Comparison of ENCODE assay signal across 14 mouse cellular contexts in the genomic region with DNA sequence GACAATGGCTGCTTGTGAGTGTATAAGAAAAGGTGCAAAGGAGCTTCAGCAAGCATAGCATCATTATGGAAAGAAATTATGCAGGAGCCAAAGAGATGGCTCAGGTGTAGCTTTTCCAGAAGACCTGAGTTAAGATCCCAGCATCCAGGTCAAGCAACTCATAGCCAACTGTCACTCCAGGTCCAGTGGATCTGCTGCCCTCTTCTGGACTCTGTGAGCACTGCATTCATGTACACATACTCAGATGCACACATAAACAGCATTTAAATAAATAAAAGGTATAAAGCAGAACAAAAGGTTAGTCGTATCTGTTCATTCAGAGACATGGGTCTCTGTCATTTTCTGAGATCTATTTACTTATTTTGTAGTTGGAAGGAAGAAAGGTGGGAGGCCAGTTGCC.
DNase-seq lines count a peak whose midpoint lies in the region; ATAC-seq and TF ChIP-seq lines count a peak whose summit lies in the region.
"Had no signal": no experiment of that assay in that cellular context is flagged by ENCODE, and none has a peak within 500 bp of the region (broad histone marks: within the 10 kb centered on the region; RNA-seq: fewer than 3 reads in every experiment).

No protein-coding gene starts in this region.

- no peaks in the 10 kb centered on the region for H3K36me3 ChIP-seq in lung, embryonic 14.5 days (ENCODE audit: insufficient read depth)
- H3K36me3 ChIP-seq in heart, embryonic 11.5 days (ENCODE audit: control insufficient read depth, insufficient read depth, low read length): no peaks in the 10 kb centered on the region
- H3K36me3 ChIP-seq: liver, embryonic 13.5 days; midbrain, embryonic 10.5 days; neural tube, embryonic 13.5 days had no signal

- H3K4me1 ChIP-seq in lung, embryonic 14.5 days (ENCODE audit: insufficient read depth): no peaks in the 10 kb centered on the region
- H3K4me1 ChIP-seq in heart, embryonic 11.5 days (ENCODE audit: control insufficient read depth, insufficient read depth, low read length): no peaks in the 10 kb centered on the region; the same call in 1 of the 2 replicates
- H3K4me1 ChIP-seq: liver, embryonic 13.5 days; midbrain, embryonic 10.5 days; neural tube, embryonic 13.5 days had no signal

- no peak for ATAC-seq in lung, embryonic 14.5 days (ENCODE audit: insufficient read depth)
- ATAC-seq in heart, embryonic 11.5 days (replicated peaks; ENCODE audit: insufficient number of reproducible peaks, low FRiP score, low TSS enrichment): no peak

- no peak overlapping the region for H3K27ac ChIP-seq in gastrocnemius, adult 2 months
- no peak overlapping the region for H3K27ac ChIP-seq in lung, embryonic 14.5 days (ENCODE audit: low read depth)
- no peak overlapping the region for H3K27ac ChIP-seq in heart, embryonic 11.5 days (ENCODE audit: low read depth, low read length)
- H3K27ac ChIP-seq: liver, embryonic 13.5 days; midbrain, embryonic 10.5 days; neural tube, embryonic 13.5 days had no signal

- H3K9ac ChIP-seq in lung, embryonic 14.5 days: no peak overlapping the region
- H3K9ac ChIP-seq in heart, embryonic 11.5 days (ENCODE audit: low read depth, low read length): no peak overlapping the region
- H3K9ac ChIP-seq: liver, embryonic 13.5 days; neural tube, embryonic 13.5 days had no signal

- no peaks in the 10 kb centered on the region for H3K27me3 ChIP-seq in lung, embryonic 14.5 days (ENCODE audit: insufficient read depth, low read length)
- H3K27me3 ChIP-seq in heart, embryonic 11.5 days (ENCODE audit: control insufficient read depth, insufficient read depth, low read length): no peaks in the 10 kb centered on the region
- H3K27me3 ChIP-seq: liver, embryonic 13.5 days; neural tube, embryonic 13.5 days had no signal

- no peak for DNase-seq in gastrocnemius, adult 2 months
- no peak for DNase-seq in gastrocnemius, postnatal 36 days
- peak; percentile 33 for DNase-seq in lung, embryonic 14.5 days
- DNase-seq in lung, postnatal 4 days: no peak
- DNase-seq in ZHBTc4 (ENCODE audit: low read depth, low spot score): peak; percentile 53
- peak; percentile 41 for DNase-seq in thymus, postnatal 25 days
- DNase-seq in cerebellum, adult 9-10 months: no peak
- DNase-seq: adrenal gland, postnatal 25 days; cerebellum, postnatal 25 days; liver, embryonic 13.5 days; right cerebral cortex, postnatal 14 days had no signal

- intact Hi-C loops in gastrocnemius, adult 2 months (cut with DNase I): no loop called here
- intact Hi-C loops in gastrocnemius, postnatal 36 days (cut with DNase I): no loop called here

- 75% methylated on average over 1 of the region's 1 CpGs for WGBS in lung, embryonic 14.5 days
- WGBS in heart, embryonic 11.5 days (ENCODE audit: insufficient replicate concordance): 80% methylated on average over 1 of the region's 1 CpGs

- no peak overlapping the region for H3K4me3 ChIP-seq in gastrocnemius, adult 2 months
- no peak overlapping the region for H3K4me3 ChIP-seq in lung, embryonic 14.5 days (ENCODE audit: low read depth, low read length)
- no peak overlapping the region for H3K4me3 ChIP-seq in heart, embryonic 11.5 days (ENCODE audit: low read depth, low read length)
- H3K4me3 ChIP-seq: liver, embryonic 13.5 days; midbrain, embryonic 10.5 days; neural tube, embryonic 13.5 days had no signal

- peak; percentile 17; the same call in 1 of the 2 replicates for TF ChIP-seq CTCF in gastrocnemius, adult 2 months (IDR thresholded peaks at IDR 0.05)
- peak; percentile 50 for TF ChIP-seq CTCF in lung, embryonic 14.5 days (IDR thresholded peaks at IDR 0.05; ENCODE audit: low read depth)

- no peaks in the 10 kb centered on the region for H3K9me3 ChIP-seq in lung, embryonic 14.5 days (ENCODE audit: low read depth, low read length)
- H3K9me3 ChIP-seq in heart, embryonic 11.5 days (replicated peaks; ENCODE audit: control insufficient read depth, low read length): no peaks in the 10 kb centered on the region; the same call in 1 of the 2 replicates
- H3K9me3 ChIP-seq: liver, embryonic 13.5 days; midbrain, embryonic 10.5 days; neural tube, embryonic 13.5 days had no signal

- no peak overlapping the region for H3K4me2 ChIP-seq in lung, embryonic 14.5 days
- H3K4me2 ChIP-seq in heart, embryonic 11.5 days: no peak overlapping the region
- H3K4me2 ChIP-seq: liver, embryonic 13.5 days; neural tube, embryonic 13.5 days had no signal

Comparison
In these comparisons a context has a peak if more than half of its experiments do, and no peak if none do; other contexts are left out.
1. DNase-seq: peak in lung, embryonic 14.5 days (single experiment), ZHBTc4 (single experiment) and thymus, postnatal 25 days (single experiment); none in gastrocnemius, adult 2 months (single experiment), gastrocnemius, postnatal 36 days (0 of 2), lung, postnatal 4 days (0 of 2) and cerebellum, adult 9-10 months (single experiment).